Mouse (Mus musculus): ENCODE data around the gene Ank.

DNA sequence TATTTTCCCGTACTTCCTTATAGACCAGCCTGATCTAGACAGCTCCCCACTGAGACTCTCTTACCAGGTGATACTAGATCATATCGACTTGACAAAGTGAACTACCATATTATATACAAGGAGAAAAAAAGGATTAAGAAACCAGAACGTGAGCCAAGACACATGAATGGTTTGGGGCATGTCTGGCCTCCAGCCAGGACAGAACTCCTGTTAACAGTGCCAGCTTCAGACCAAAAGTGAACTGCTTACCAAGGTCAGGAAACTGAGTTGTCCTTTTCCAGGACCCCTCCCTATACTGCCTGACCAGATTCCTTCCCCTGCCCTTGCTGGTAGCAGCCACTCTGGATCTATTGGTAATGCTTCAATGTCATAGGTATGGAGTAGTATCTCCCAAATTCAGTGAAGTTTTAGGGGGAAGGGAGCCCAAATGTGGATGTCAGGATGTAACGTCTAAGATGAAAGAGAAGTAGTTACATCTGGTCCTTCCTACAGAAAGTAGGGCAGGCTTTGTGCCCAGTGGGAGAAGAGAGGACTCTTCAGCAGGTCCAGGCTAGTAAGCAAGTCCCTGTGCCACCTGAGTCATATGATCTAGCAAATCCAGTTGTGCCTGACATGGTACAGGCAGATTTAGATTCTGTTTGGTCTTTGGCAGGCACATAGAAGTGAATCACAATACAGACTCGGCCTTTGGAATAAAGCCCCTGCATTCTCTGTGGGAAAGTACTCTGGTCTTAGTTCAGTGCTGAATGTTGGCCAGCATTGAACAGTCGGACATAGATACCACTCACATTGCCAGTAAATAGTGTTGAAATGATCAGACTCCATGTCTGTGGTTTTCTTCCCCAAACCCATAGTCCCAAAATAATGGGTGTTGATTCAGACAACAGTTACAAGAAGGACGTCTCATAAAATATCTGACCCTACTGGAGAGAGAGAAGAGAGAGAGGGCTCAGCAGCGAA is 167.7 kb downstream of the Ank start:
- TF ChIP-seq CTCF (conservative IDR thresholded peaks at IDR 0.05; ENCODE audit: low read length) (no peak), NANOG (IDR thresholded peaks at IDR 0.05; ENCODE audit: borderline replicate concordance, low read length) (no peak)

All from E14TG2a.4 (cell line).